Mouse (Mus musculus) T-helper 17 cell (primary cell): Measurements from ENCODE around the gene Qtrt2.

Source experiments
- in situ Hi-C, 2 experiments: fragments of 300-600 bp; cut with MboI, MseI; formaldehyde crosslinking; loops; 1 replicate in 1 of 2; 2 replicates in 1 of 2; pipeline ENCODE4 v1.15.1; 2025; ENCODE audit warnings: high pct_unique_total_duplicates in 2 of 2

Qtrt2 gene

GRCm38 (mm10) chr16:43926341-43926859 is at the start of gene Qtrt2:
Qtrt2 (minus strand) TSS chr16:43926809.
- in situ Hi-C loops = no loop called here

DNA sequence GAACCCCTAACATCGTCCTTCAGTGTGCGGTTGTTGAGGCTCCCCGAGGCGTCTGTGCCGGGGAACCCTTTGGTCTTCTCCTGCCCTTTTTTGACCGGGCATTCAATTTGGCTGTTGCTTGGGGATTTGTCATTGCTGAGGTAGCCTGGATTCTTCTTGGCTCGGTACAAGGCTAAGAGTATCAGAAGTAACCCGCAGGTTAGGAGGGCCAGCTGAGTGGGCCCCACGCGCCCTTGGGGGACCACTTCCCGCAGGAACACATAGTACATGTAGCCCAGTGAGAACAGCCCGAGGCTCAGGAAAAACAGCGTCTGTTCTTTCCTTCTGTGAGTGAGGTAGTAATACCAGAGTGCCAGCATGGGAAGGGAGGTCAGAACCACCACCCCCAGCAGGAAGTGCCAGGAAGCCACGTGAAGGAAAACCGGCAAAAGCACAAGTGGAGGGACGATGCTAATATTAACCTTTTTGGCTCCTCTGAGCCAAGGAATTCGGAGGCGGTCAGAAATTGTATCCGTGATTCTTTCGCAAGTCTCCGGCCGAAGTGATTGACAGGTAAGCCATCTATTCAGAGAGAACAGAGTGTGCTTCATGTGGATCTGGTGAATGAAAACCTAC is 47.1 kb upstream of the Qtrt2 start:
- in situ Hi-C loops = no loop called here

DNA sequence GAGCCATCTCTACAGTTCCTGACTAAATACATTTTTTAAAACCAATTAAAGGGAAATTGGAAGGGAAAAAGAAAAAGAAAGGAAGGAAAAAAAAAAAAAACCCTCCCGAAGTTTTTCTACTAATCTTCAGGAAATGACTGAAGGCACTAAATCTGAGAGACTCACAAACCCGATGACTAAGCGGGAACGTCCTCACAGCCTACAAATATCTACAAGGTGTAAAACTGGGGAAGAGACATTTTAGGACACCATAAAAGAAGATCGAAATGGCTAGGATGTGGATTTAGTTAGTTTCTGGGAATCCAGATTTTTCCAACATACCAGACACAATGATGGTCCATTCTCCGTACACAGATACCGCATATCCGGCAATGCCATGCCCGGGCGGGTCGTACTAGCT is 46.5 kb upstream of the Qtrt2 start:
- in situ Hi-C loops = no loop called here

DNA sequence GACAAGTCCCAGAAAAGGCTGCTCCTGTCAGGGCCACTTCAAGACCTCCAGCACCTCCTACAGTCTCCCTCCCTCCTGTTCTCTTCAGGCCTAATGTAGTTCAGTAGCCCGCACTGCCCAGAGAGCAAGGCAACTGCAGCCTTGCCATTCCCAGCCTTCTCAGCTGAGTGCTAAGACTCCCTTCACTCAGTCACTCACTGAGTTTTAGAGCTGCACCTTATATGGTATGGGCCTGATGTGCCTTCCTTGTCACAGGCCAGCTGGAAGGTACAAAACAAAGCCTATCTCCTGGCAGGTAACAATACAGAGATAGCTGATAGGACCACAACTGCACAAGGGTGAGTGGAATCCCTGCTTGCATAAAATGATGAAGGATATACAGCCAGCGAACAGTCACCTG is 45.8 kb upstream of the Qtrt2 start:
- in situ Hi-C loops = no loop called here

GRCm38 (mm10) chr16:43971741-43972140 is 45.1 kb upstream of the Qtrt2 start:
- in situ Hi-C loops = no loop called here

DNA sequence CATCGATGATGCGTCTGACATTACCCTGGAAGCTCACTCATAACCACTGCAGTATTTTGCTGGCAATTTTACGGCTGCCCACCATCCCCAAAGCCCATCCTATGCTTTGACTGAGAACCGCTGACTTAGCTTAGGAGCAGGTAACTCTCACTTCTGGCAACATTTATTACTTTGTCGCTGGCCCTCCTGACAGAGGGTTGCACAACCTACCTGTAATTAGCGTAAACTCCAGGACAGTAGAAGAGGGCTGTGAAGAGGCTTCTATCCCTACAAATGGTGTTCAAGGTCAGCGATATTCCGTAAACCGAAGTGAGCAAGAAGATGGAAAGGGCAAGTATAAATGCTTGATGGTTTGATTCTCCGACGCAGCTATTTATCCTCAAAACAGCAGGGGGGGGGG is 44.6 kb upstream of the Qtrt2 start:
- in situ Hi-C loops = no loop called here

DNA sequence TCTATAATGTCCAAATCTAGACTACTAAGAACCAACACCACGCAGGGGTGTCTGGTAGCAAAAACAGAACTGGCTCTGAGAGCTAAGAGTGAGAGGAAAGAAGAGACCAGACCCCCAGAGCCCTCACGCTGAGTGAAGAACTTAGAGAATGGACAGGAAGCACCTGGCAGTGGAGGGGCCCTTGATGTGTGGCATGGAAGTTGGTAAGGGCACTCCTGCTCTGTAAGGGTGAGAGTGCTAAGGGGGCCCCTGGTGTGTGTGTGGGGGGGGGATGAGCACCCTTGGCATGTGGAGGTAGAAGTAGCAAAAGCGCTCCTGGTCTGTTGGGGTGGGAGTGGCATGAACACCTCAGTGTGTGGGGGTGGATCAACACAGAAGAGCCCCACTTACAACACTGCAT is 43.8 kb upstream of the Qtrt2 start:
- in situ Hi-C loops = no loop called here

GRCm38 (mm10) chr16:43965781-43966389 is 39.3 kb upstream of the Qtrt2 start:
- in situ Hi-C loops = no loop called here

DNA sequence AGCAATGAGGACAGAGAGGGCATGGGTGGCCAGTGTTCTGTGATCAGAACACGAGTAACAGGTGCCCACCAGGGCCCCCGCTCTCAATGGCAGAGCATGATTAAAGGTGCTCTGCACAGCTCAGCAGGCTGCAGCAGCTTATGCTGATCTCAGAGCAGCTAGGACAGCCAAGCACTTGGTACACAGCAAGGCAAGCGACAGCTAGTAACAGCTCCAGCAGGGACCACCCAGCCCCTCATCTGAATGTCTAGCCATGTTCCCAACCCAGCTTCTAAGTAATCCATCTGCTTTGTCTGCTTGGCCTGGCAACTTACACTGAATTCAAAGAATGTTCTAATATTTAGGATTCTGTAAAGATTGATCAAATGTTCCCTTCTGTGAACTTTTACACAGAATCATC is 37.2 kb upstream of the Qtrt2 start:
- in situ Hi-C loops = loop anchor here in 1 of 2 experiments (5.0 kb wide), 1 partner anchor 49 kb away; no protein-coding TSS in a partner anchor

GRCm38 (mm10) chr16:43963291-43963690 is 36.7 kb upstream of the Qtrt2 start:
- in situ Hi-C loops = loop anchor here in 1 of 2 experiments (5.0 kb wide), 1 partner anchor 49 kb away; no protein-coding TSS in a partner anchor

DNA sequence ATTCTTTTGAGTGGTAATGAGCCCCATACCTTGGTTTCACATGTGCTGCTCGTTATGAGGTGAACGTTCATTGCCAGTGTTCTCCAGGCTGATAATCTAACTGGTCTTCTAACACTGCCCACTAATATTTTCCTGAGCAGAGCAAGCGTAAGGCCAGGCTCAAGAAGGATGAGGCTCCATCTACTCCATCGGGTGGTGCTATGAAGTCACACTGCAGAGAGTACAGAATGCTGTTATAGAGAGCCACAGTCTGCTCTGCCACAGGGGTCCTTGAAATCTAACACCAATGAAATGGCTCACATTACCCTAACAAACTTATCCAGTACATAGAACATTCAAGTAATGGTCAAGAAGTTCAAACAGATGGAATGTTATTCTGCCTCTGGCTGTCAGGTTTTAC is 31.4 kb upstream of the Qtrt2 start:
- in situ Hi-C loops = no loop called here

- in situ Hi-C loops = no loop called here
Measured at GRCm38 (mm10) chr16:43954913-43955312, 28.3 kb upstream of the Qtrt2 start.

DNA sequence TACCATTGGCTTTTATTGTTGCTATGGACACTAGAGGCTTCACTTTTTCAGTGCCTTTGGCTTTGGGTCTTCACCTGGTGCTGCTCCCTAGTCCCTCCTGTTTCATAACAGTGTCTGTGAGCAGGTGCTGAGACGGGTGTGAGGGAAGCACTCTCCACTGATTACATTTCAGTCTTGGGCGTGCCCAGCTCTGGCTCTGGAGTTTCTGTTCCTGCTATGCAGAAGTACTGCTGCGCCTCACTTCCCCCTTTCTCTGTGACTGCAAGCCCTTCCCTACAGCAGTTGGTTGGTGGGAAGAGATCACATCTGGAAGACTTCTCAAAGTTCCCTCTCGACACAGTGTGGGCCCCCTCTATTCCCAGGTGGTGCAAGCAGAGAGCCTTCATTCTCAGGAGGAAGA is 25.0 kb upstream of the Qtrt2 start:
- in situ Hi-C loops = no loop called here

GRCm38 (mm10) chr16:43945869-43946268 is 19.3 kb upstream of the Qtrt2 start:
- in situ Hi-C loops = no loop called here

DNA sequence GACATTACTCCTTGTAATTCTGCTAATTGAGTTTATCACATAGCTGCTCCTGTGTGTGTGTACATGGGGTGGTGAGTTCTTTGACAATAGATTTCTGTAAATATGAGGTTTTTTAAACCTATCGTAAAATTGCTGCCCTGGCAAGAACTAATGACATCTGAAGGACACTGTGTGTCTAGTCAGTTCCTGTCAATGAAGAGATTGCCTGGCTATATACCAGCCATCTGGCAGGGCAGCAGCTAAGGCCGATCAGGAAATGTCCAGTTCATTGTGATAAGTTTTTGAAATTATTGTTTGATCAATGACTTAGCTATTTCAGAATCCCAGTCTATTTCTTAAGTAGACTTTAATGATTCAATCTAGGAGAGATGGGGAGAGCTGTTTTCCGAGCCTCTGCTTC is 18.7 kb upstream of the Qtrt2 start:
- in situ Hi-C loops = no loop called here

DNA sequence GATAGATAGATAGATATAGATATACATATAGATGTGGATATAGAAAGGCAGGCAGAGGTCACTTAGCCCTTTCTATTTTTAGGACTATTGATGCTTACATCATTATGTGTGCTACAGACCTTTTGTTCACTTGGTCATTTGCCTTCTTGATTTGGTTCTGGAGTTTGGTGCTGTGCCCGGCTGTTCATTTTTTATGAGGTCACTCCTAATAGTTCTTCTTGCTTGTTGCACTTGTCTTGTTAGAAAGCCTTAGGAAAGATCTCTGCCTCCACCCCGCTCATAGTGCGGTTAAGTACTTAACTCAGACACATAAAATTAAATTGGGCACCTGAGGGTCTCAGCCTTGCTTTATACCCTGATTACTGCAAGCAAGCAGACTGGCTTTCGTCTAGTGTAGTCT is 14.2 kb upstream of the Qtrt2 start:
- in situ Hi-C loops = no loop called here

DNA sequence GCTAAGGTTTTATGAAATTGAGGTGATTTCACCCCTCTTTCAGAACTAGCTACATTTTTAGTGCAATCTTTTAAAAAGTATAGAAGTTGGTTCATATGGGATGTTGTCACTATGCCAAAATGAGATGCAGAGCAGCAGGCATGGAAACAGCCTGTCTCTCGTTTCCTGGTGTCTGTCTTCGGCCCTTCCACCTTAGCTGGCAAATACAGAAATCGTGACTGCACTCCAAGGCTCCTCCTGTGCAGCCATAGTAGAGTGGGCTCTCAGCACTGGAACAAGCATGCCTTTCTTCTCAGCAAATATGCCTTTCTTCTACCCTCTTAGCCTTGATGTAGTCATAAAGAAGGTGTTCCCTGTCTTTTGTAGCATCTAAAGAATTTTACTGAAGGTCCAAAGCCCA is 9.3 kb upstream of the Qtrt2 start:
- in situ Hi-C loops = no loop called here

GRCm38 (mm10) chr16:43935367-43935766 is 8.8 kb upstream of the Qtrt2 start:
- in situ Hi-C loops = no loop called here

DNA sequence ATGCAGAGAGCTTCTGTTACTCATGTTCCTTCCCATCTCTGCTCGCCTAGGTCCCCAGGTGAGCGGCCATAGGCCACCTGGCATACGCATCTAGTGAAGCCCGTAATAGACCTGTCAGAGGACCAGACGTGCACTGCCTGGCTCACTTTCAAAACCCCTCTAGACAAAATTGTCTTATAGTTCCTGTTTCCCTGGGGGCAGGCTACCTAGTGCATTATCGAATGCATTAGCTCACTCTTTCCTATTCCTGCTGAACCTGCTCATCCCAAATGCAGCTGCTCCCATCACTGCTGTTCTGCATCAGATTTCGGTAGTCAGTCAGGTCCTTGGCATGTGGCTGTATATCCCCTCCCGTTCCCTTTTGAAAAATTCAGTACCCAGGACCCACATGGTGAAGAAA is 8.2 kb upstream of the Qtrt2 start:
- in situ Hi-C loops = no loop called here

GRCm38 (mm10) chr16:43933041-43933440 is 6.4 kb upstream of the Qtrt2 start:
- in situ Hi-C loops = no loop called here

GRCm38 (mm10) chr16:43932319-43932718 is 5.7 kb upstream of the Qtrt2 start:
- in situ Hi-C loops = no loop called here

DNA sequence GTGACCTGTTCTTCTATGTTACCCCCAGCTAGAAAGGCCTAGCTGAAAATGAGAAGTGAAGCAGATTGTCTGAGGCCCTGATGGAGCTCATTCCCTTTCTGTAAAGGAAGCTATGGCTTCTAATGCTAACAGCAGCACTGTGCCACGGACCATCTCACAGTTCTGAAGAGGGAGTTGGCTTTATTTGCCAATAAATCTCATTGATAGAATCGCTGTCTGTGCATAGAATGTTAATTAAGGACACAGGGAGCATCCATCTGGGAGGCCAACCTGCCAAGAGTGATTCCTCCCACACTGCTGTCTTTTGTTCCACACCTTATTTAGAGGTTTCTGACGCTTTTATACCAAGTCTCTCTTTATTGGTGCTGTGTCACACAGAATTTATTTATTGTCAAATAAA is 4.9 kb upstream of the Qtrt2 start:
- in situ Hi-C loops = no loop called here

- in situ Hi-C loops = no loop called here
Measured at GRCm38 (mm10) chr16:43930577-43930976, 4.0 kb upstream of the Qtrt2 start.
